ENCODE assay signal across 19 mouse cellular contexts in the genomic region with DNA sequence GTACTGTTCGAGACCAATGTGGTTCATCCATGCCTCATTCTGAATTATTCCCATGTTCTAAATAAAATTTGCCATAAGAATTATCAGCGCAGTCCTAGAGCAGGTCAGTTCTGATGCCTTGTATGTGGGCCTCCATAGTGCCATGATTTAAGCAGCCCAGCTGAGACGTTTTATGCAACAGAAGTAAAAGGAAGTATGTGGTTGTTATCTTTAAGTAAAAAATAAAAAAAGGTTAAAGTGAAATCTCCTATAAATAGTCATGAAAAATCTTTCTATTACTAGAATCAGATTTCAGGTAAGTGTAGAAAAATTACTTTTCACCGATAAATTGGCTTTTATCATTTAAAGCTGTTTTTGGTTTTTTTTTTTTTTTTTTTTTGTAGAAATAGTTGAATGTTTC.
DNase-seq lines count a peak whose midpoint lies in the region; ATAC-seq and TF ChIP-seq lines count a peak whose summit lies in the region.
"Had no signal": no experiment of that assay in that cellular context is flagged by ENCODE, and none has a peak within 500 bp of the region (broad histone marks: within the 10 kb centered on the region; RNA-seq: fewer than 3 reads in every experiment).

No protein-coding gene starts in this region.

- H3K4me2 ChIP-seq in lung, embryonic 16.5 days (ENCODE audit: low read depth, low read length), result no peak overlapping the region
- H3K4me2 ChIP-seq in embryonic facial prominence, embryonic 12.5 days (replicated peaks), result peak overlapping the region; percentile 4; the same call in 1 of the 2 replicates
- H3K4me2 ChIP-seq: hindbrain, embryonic 12.5 days had no signal

- no peak for TF ChIP-seq CTCF in kidney, adult 2 months (conservative IDR thresholded peaks at IDR 0.05; ENCODE audit: insufficient read depth, insufficient read length, low read depth, low read length)

- no peaks in the 10 kb centered on the region for H3K36me3 ChIP-seq in kidney, adult 2 months (ENCODE audit: control insufficient read depth, insufficient read depth, low read length)
- no peaks in the 10 kb centered on the region for H3K36me3 ChIP-seq in lung, embryonic 16.5 days (ENCODE audit: control insufficient read depth, insufficient read depth, low read length)
- no peaks in the 10 kb centered on the region for H3K36me3 ChIP-seq in embryonic facial prominence, embryonic 12.5 days
- H3K36me3 ChIP-seq: hindbrain, embryonic 12.5 days; limb, embryonic 10.5 days; liver, embryonic 12.5 days had no signal

- H3K9me3 ChIP-seq in lung, embryonic 16.5 days (ENCODE audit: control insufficient read depth, low read length), result no peaks in the 10 kb centered on the region
- no peaks in the 10 kb centered on the region for H3K9me3 ChIP-seq in embryonic facial prominence, embryonic 12.5 days
- H3K9me3 ChIP-seq: hindbrain, embryonic 12.5 days; limb, embryonic 10.5 days; liver, embryonic 12.5 days had no signal

- 94% methylated on average over 4 of the region's 4 CpGs for WGBS in kidney, adult 2 months
- whole genome bisulfite sequencing in lung, embryonic 16.5 days, result 77% methylated on average over 4 of the region's 4 CpGs
- WGBS in embryonic facial prominence, embryonic 12.5 days, result 69% methylated on average over 4 of the region's 4 CpGs

- ATAC-seq in lung, embryonic 16.5 days (ENCODE audit: low read depth), result no peak
- ATAC-seq in embryonic facial prominence, embryonic 12.5 days (ENCODE audit: insufficient number of reproducible peaks, insufficient read depth, low FRiP score, low TSS enrichment), result no peak
- ATAC-seq: forebrain, embryonic 14.5 days; inflammation-experienced regulatory T-cells, adult 6 months; liver, embryonic 12.5 days had no signal

- 0 out of 2 replicates have a peak overlapping the region, but pooled peaks have one; percentile 3 for H3K9ac ChIP-seq in lung, embryonic 16.5 days (ENCODE audit: low read length)
- no peak overlapping the region for H3K9ac ChIP-seq in embryonic facial prominence, embryonic 12.5 days
- H3K9ac ChIP-seq: hindbrain, embryonic 12.5 days; liver, embryonic 12.5 days had no signal

- H3K4me3 ChIP-seq in kidney, adult 2 months (ENCODE audit: insufficient read depth, low read depth, low read length), result no peak overlapping the region
- no peak overlapping the region for H3K4me3 ChIP-seq in lung, embryonic 16.5 days (ENCODE audit: low read length)
- no peak overlapping the region for H3K4me3 ChIP-seq in embryonic facial prominence, embryonic 12.5 days
- H3K4me3 ChIP-seq: hindbrain, embryonic 12.5 days; left cerebral cortex, adult 2 months; liver, embryonic 12.5 days had no signal

- peaks cover 14% of the 10 kb centered on the region; the same call in 1 of the 2 replicates for H3K4me1 ChIP-seq in kidney, adult 2 months (ENCODE audit: control insufficient read depth, insufficient read depth, low read length)
- peaks cover 23% of the 10 kb centered on the region for H3K4me1 ChIP-seq in lung, embryonic 16.5 days (replicated peaks; ENCODE audit: control insufficient read depth, insufficient read depth, low read length)
- H3K4me1 ChIP-seq in embryonic facial prominence, embryonic 12.5 days, result peaks cover 59% of the 10 kb centered on the region

- H3K27me3 ChIP-seq in kidney, adult 2 months (replicated peaks; ENCODE audit: control insufficient read depth, insufficient read depth, low read length), result no peaks in the 10 kb centered on the region
- H3K27me3 ChIP-seq in lung, embryonic 16.5 days (ENCODE audit: control insufficient read depth, insufficient read depth, low read depth, low read length), result no peaks in the 10 kb centered on the region
- no peaks in the 10 kb centered on the region for H3K27me3 ChIP-seq in embryonic facial prominence, embryonic 12.5 days
- H3K27me3 ChIP-seq: hindbrain, embryonic 12.5 days; liver, embryonic 12.5 days had no signal

- H3K27ac ChIP-seq in kidney, adult 2 months (ENCODE audit: insufficient read depth, low read depth, low read length), result peak overlapping the region; percentile 27; the same call in 1 of the 2 replicates
- peak overlapping the region; percentile 79 for H3K27ac ChIP-seq in lung, embryonic 16.5 days (ENCODE audit: low read length)
- H3K27ac ChIP-seq in embryonic facial prominence, embryonic 12.5 days, result peak overlapping the region; percentile 69; the same call in 1 of the 2 replicates
- H3K27ac ChIP-seq: left cerebral cortex, adult 2 months had no signal

- no peak for TF ChIP-seq POLR2A in kidney, adult 2 months (IDR thresholded peaks at IDR 0.05; ENCODE audit: low read depth, low read length)

- no peak for DNase-seq in kidney, adult 2 months
- DNase-seq in kidney, adult 8-10 months, result no peak
- no peak for DNase-seq in lung, postnatal 10 days
- DNase-seq in embryo, embryonic 9.5 days (ENCODE audit: extremely low spot score), result no peak
- no peak for DNase-seq in adrenal gland, adult 8-10 months
- DNase-seq: cerebellum, adult 8-10 months; gastrocnemius, postnatal 14 days; kidney, postnatal 36 days; lung, postnatal 14 days; right cerebral cortex, postnatal 4 days; thymus, adult 2 months had no signal

Comparison
In these comparisons a context has a peak if more than half of its experiments do, and no peak if none do; other contexts are left out.
1. H3K27ac ChIP-seq: peak in every context shown above with its lines; median percentile 79 in lung, embryonic 16.5 days; 69 in embryonic facial prominence, embryonic 12.5 days; 27 in kidney, adult 2 months.